Mouse (Mus musculus) thymus, adult 2 months (tissue): ENCODE results near the gene Tctn3.

Experiments
- CTCF ChIP-seq: fragments of 200-500 bp; IDR thresholded peaks from 2 replicates; pipeline ENCODE4 v1.5.1; 2012; ENCODE audit warnings: mild to moderate bottlenecking, control low read depth, low read length, moderate library complexity, borderline replicate concordance; ENCODE audit not compliant: control insufficient read depth, poor library complexity, insufficient read depth; ENCODE audit errors: extremely low read depth
- POLR2A ChIP-seq: fragments of 200-500 bp; IDR thresholded peaks from 2 replicates; pipeline ENCODE4 v1.6.1; 2012; ENCODE audit warnings: mild to moderate bottlenecking, low read length, control low read depth, moderate library complexity; ENCODE audit not compliant: control insufficient read depth, poor library complexity, insufficient read depth; ENCODE audit errors: extremely low read depth

GRCm38 (mm10) chr19:40554343-40554742 is 57.7 kb downstream of the Tctn3 start:
- TF ChIP-seq CTCF (no peak), POLR2A (no peak)
